Mouse (Mus musculus): Measurements from ENCODE around the gene Rmnd5b. TPM values are rescaled to one million over a fixed set of nuclear protein-coding genes. Genes with fewer than 3 reads are reported as not detected.
"Not testable (repeated sequence)": the region's sequence is repeated elsewhere in the genome, so short reads cannot be mapped to it uniquely, and the experiment has no call there.

Gene Rmnd5b
- polyA plus RNA-seq, 1 experiment = 41.0 TPM

- H3K36me3 ChIP-seq (ENCODE audit: control insufficient read depth, insufficient read depth) = peaks cover 25% of the 10 kb centered on the region
Observed at GRCm38 (mm10) chr11:51621776-51622175, 13.9 kb downstream of the Rmnd5b start.

GRCm38 (mm10) chr11:51620084-51620483, 15.6 kb downstream of the Rmnd5b start:
- Histone ChIP-seq H3K79me2 (ENCODE audit: control insufficient read depth, insufficient read depth) (peaks cover 21% of the 10 kb centered on the region), H3ac (ENCODE audit: control insufficient read depth, insufficient read length) (peak overlapping the region; percentile 45), H3K27me3 (ENCODE audit: control insufficient read depth, insufficient read depth, insufficient read length) (no peaks in the 10 kb centered on the region), H3K4me3 (peak overlapping the region; percentile 62), H3K36me3 (ENCODE audit: control insufficient read depth, insufficient read depth) (peaks cover 21% of the 10 kb centered on the region), H3K4me2 (ENCODE audit: low read depth) (peak overlapping the region; percentile 98)
- no peak for TF ChIP-seq USF1 (IDR thresholded peaks at IDR 0.05; ENCODE audit: low read depth)
- no peak for TF ChIP-seq TCF12 (IDR thresholded peaks at IDR 0.05; ENCODE audit: insufficient read depth, poor library complexity, severe bottlenecking)

More at GRCm38 (mm10) chr11:51621776-51622175, 13.9 kb downstream of the Rmnd5b start:
- no peak overlapping the region for H3K4me2 ChIP-seq (ENCODE audit: low read depth)
- H3K4me3 ChIP-seq = peak overlapping the region; percentile 62
- no peaks in the 10 kb centered on the region for H3K27me3 ChIP-seq (ENCODE audit: control insufficient read depth, insufficient read depth, insufficient read length)
- no peak overlapping the region for H3ac ChIP-seq (ENCODE audit: control insufficient read depth, insufficient read length)
- peaks cover 21% of the 10 kb centered on the region for H3K79me2 ChIP-seq (ENCODE audit: control insufficient read depth, insufficient read depth)
- no peak for TF ChIP-seq MYOD1 (IDR thresholded peaks at IDR 0.05; ENCODE audit: control insufficient read depth in 1 of 3, insufficient read length in 2 of 3, low read depth in 2 of 3)
- TF ChIP-seq SRF (IDR thresholded peaks at IDR 0.05; ENCODE audit: control insufficient read depth, insufficient read length, low read depth) = no peak
- no peak for TF ChIP-seq MYOG (IDR thresholded peaks at IDR 0.05; ENCODE audit: control insufficient read depth in 1 of 3, insufficient read depth in 1 of 3, insufficient read length in 2 of 3, low read depth in 2 of 3)
- TF ChIP-seq USF1 (IDR thresholded peaks at IDR 0.05; ENCODE audit: low read depth) = no peak
- TF ChIP-seq E2F4 (IDR thresholded peaks at IDR 0.05; ENCODE audit: insufficient read depth) = no peak
- no peak for TF ChIP-seq TCF3 (IDR thresholded peaks at IDR 0.05; ENCODE audit: insufficient read length, low read depth)
- no peak for TF ChIP-seq REST (IDR thresholded peaks at IDR 0.05; ENCODE audit: insufficient read depth, insufficient read length)
- no peak for TF ChIP-seq POLR2AphosphoS2 (IDR thresholded peaks at IDR 0.05; ENCODE audit: insufficient read length, low read depth)
- no peak for TF ChIP-seq TCF12 (IDR thresholded peaks at IDR 0.05; ENCODE audit: insufficient read depth, poor library complexity, severe bottlenecking)
- TF ChIP-seq MAX (IDR thresholded peaks at IDR 0.05; ENCODE audit: low read depth) = no peak
- TF ChIP-seq CEBPB (IDR thresholded peaks at IDR 0.05; ENCODE audit: insufficient read depth, poor library complexity, severe bottlenecking) = no peak
- TF ChIP-seq POLR2A (IDR thresholded peaks at IDR 0.05; ENCODE audit: insufficient read length, low read depth) = no peak

- peaks cover 21% of the 10 kb centered on the region for H3K79me2 ChIP-seq (ENCODE audit: control insufficient read depth, insufficient read depth)
- peak within 1 kb of the TSS; percentile 45 for H3ac ChIP-seq (ENCODE audit: control insufficient read depth, insufficient read length)
- H3K36me3 ChIP-seq (ENCODE audit: control insufficient read depth, insufficient read depth) = peaks cover 18% of the 10 kb centered on the region
- H3K4me3 ChIP-seq = peak within 1 kb of the TSS; percentile 62
- no peaks in the 10 kb centered on the region for H3K27me3 ChIP-seq (ENCODE audit: control insufficient read depth, insufficient read depth, insufficient read length)
- peak; percentile 37 for TF ChIP-seq USF1 (IDR thresholded peaks at IDR 0.05; ENCODE audit: low read depth)
- peak; percentile 62 for TF ChIP-seq POLR2A (IDR thresholded peaks at IDR 0.05; ENCODE audit: insufficient read length, low read depth)
- no peak for TF ChIP-seq TCF3 (IDR thresholded peaks at IDR 0.05; ENCODE audit: insufficient read length, low read depth)
- no peak for TF ChIP-seq MYOD1 (IDR thresholded peaks at IDR 0.05; ENCODE audit: control insufficient read depth in 1 of 3, insufficient read length in 2 of 3, low read depth in 2 of 3)
- peak; percentile 63 for TF ChIP-seq E2F4 (IDR thresholded peaks at IDR 0.05; ENCODE audit: insufficient read depth)
- peak within 1 kb of the TSS; percentile 98 for H3K4me2 ChIP-seq (ENCODE audit: low read depth)
Observed at GRCm38 (mm10) chr11:51619409-51620060, 16.2 kb downstream of the Rmnd5b start, which contains the start of gene Nhp2. TSS of gene Nhp2 (plus strand) at chr11:51619735.

GRCm38 (mm10) chr11:51618894-51619408, 16.7 kb downstream of the Rmnd5b start:
- H3K4me3 ChIP-seq = peak overlapping the region; percentile 62
- TF ChIP-seq CEBPB (IDR thresholded peaks at IDR 0.05; ENCODE audit: insufficient read depth, poor library complexity, severe bottlenecking) (no peak), REST (IDR thresholded peaks at IDR 0.05; ENCODE audit: insufficient read depth, insufficient read length) (no peak)
- H3ac ChIP-seq (ENCODE audit: control insufficient read depth, insufficient read length) = peak overlapping the region; percentile 45
- peaks cover 18% of the 10 kb centered on the region for H3K36me3 ChIP-seq (ENCODE audit: control insufficient read depth, insufficient read depth)
- H3K27me3 ChIP-seq (ENCODE audit: control insufficient read depth, insufficient read depth, insufficient read length) = no peaks in the 10 kb centered on the region
- peaks cover 21% of the 10 kb centered on the region for H3K79me2 ChIP-seq (ENCODE audit: control insufficient read depth, insufficient read depth)
- H3K4me2 ChIP-seq (ENCODE audit: low read depth) = peak overlapping the region; percentile 73

GRCm38 (mm10) chr11:51617693-51618092, 18.0 kb downstream of the Rmnd5b start:
- Histone ChIP-seq H3K79me2 (ENCODE audit: control insufficient read depth, insufficient read depth) (peaks cover 21% of the 10 kb centered on the region), H3K36me3 (ENCODE audit: control insufficient read depth, insufficient read depth) (peaks cover 9% of the 10 kb centered on the region), H3ac (ENCODE audit: control insufficient read depth, insufficient read length) (no peak overlapping the region), H3K4me2 (ENCODE audit: low read depth) (no peak overlapping the region), H3K4me3 (no peak overlapping the region), H3K27me3 (ENCODE audit: control insufficient read depth, insufficient read depth, insufficient read length) (no peaks in the 10 kb centered on the region)
- TF ChIP-seq SRF (IDR thresholded peaks at IDR 0.05; ENCODE audit: control insufficient read depth, insufficient read length, low read depth) = no peak
- TF ChIP-seq POLR2A (IDR thresholded peaks at IDR 0.05; ENCODE audit: insufficient read length, low read depth) = no peak
- no peak for TF ChIP-seq POLR2AphosphoS2 (IDR thresholded peaks at IDR 0.05; ENCODE audit: insufficient read length, low read depth)
- no peak for TF ChIP-seq CEBPB (IDR thresholded peaks at IDR 0.05; ENCODE audit: insufficient read depth, poor library complexity, severe bottlenecking)
- TF ChIP-seq TCF3 (IDR thresholded peaks at IDR 0.05; ENCODE audit: insufficient read length, low read depth) = no peak
- TF ChIP-seq USF1 (IDR thresholded peaks at IDR 0.05; ENCODE audit: low read depth) = no peak

- H3K4me3 ChIP-seq = peak overlapping the region; percentile 20
- peaks cover 13% of the 10 kb centered on the region for H3K79me2 ChIP-seq (ENCODE audit: control insufficient read depth, insufficient read depth)
- H3ac ChIP-seq (ENCODE audit: control insufficient read depth, insufficient read length); H3K36me3 ChIP-seq (ENCODE audit: control insufficient read depth, insufficient read depth); H3K27me3 ChIP-seq (ENCODE audit: control insufficient read depth, insufficient read depth, insufficient read length): not testable (repeated sequence)
- H3K4me2 ChIP-seq (ENCODE audit: low read depth) = peak overlapping the region; percentile 77
Observed at GRCm38 (mm10) chr11:51616113-51616512, 19.6 kb downstream of the Rmnd5b start.
